Mouse (Mus musculus) thymus, postnatal 25 days (tissue): ENCODE results near the gene Smim26.
A peak's percentile ranks its signal among the peaks of the same experiment; 100 is the strongest.
"Not testable (repeated sequence)": the region's sequence is repeated elsewhere in the genome, so short reads cannot be mapped to it uniquely, and the experiment has no call there.

ENCODE experiments used
- DNase-seq: peaks from one replicate; pipeline ENCODE4 v3.0.0; 2022

The Smim26 gene

DNA sequence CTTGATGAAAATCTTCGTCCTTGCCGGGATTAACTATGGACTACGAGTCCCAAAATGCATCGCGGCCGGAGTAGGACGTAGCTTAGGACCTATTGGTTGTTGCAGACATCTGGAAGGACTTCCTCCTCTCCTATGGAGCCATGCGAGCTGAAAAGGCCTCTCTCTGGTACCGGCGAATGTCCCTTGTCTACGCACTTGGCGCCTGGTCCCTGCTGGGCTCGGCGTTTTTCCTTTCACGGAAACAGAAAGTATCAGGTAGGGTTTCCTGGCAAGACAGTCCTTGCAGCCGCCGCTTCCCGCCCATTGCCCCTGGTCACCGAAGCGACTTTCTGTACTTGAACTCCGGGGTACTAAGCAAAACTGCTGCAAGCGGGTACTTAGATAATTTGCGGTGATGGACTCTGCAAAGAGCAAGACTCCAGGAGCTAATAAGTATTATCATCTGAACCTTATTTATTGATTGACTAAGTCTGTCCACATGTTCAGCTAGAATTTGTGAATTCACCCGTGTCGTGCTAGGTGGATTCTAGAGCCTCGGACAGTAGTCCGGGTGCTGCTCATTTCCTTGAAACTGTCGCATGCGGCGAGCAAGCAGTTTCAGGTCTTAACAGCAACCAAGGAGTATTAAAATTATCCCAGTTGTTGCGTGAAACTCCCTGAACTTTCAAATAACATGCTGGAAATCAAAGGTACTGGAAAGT is at the start of gene Smim26:
Gene Smim26 (plus strand): TSS at position 104 of the 701 bp plus-strand sequence.
- DNase-seq, result peak; percentile 73

GRCm38 (mm10) chr2:144544630-144545029 is 49.2 kb upstream of the Smim26 start:
- DNase-seq, result no peak

- no peak for DNase-seq
Measured at GRCm38 (mm10) chr2:144545061-144545460, 48.8 kb upstream of the Smim26 start.

DNA sequence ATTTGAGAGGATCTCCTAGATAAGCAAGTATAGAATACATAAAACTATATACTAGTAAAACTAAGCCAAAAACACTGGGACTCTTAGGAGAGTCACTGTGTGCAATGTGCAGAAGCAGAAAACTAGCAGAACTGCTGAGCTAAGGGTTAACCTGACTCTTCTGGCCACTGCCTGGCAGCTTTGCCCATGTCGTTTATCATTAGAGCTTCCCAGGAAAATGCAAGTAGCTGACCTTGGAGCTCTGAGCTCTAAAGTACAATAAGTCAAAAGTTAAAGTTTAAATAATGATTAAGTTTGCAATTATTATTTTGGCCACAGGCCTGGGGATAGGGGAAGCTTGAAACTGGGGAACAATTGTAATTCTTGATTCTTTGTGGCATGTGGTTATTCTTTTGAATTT is 48.4 kb upstream of the Smim26 start:
- no peak for DNase-seq

- DNase-seq, result no peak
Measured at GRCm38 (mm10) chr2:144547559-144547958, 46.3 kb upstream of the Smim26 start.

GRCm38 (mm10) chr2:144550529-144550928 is 43.3 kb upstream of the Smim26 start, which contains the start of gene Rbbp9:
Rbbp9 (minus strand) TSS chr2:144550869.
- peak; percentile 59 for DNase-seq

DNA sequence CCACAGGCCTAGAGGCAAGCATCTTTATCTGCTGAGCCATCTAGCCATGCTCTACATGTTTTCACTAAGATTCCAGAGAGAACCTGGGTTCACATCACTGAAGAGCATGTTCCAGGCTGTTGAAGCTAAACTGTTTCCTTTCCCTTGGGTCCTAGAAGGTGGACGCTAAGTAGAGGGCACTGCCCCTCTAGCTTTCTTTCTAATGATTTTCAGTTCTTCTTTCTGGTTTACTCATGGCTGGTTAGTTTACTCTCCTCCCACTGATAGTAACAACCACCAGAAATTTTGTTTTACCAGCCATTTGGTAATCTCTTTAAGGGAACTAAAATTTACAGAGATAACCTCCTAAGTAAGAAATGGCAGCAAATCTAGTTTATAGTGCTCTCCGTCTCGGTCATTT is 39.9 kb upstream of the Smim26 start:
- DNase-seq, result no peak

GRCm38 (mm10) chr2:144555286-144555819 is 38.5 kb upstream of the Smim26 start:
- no peak for DNase-seq

- peak; percentile 96 for DNase-seq
Measured at GRCm38 (mm10) chr2:144555820-144556552, 37.9 kb upstream of the Smim26 start, which contains the start of gene Sec23b. Sec23b (plus strand) TSS chr2:144556229.

GRCm38 (mm10) chr2:144588723-144589122 is 5.1 kb upstream of the Smim26 start:
- DNase-seq, result no peak

DNA sequence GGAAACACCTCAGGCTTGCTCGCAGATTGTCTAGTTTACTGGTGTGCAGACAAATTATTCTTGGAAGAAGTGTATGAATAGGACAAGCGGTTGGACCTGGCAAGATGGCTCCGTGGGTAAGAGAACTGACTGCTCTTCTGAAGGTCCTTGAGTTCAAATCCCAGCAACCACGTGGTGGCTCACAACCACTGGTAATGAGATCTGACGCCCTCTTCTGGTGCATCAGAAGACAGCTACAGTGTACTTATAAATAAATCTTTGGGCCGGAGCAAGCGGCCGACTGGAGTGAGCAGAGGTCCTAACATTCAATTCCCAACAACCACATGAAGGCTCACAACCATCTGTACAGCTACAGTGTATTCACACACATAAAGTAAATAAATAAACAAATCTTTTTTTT is 818 bp upstream of the Smim26 start:
- DNase-seq, result not testable (repeated sequence)

DNA sequence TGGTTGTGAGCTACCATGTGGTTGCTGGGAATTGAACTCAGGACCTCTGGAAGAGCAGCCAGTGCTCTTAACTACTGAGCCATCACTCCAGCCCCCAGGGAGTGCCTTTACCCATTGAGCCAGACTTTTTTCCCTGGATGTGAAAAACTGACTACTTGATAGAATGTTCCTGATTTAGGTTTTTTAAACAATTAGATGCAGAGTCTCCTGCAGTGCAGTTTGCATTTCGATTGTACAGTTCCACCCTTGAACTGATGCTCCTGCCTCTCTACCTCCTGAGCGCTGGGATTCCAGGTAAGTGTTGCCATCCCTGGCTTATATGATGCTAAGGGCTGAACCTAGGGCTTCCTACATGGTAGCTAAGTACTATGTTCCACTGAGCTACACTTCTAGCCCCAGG is 4.2 kb downstream of the Smim26 start:
- DNase-seq, result no peak

GRCm38 (mm10) chr2:144599831-144600687 is 6.2 kb downstream of the Smim26 start, which contains the start of gene Dtd1:
Dtd1 (plus strand) TSS chr2:144599897.
- DNase-seq, result peak; percentile 85

DNA sequence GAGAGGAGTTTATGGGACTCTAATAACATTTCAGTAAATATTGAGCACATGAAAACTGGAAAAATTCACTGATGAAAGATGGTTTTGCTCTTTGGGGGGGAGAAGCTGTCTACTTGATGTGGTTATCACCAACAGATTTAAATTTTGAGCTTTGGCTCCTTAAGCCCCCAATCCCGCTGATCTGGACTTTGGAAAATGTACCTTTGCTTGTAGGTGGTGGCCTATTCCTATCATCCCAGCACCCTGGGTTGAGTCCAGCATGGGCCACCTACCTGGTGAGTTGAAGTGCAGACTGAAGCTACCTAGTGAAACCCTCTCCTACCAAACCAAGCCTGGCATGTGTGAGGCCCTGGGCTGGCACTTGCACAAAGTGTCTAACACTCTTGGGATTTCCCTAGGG is 7.7 kb downstream of the Smim26 start:
- DNase-seq, result no peak

GRCm38 (mm10) chr2:144613956-144614355 is 20.1 kb downstream of the Smim26 start:
- no peak for DNase-seq

DNA sequence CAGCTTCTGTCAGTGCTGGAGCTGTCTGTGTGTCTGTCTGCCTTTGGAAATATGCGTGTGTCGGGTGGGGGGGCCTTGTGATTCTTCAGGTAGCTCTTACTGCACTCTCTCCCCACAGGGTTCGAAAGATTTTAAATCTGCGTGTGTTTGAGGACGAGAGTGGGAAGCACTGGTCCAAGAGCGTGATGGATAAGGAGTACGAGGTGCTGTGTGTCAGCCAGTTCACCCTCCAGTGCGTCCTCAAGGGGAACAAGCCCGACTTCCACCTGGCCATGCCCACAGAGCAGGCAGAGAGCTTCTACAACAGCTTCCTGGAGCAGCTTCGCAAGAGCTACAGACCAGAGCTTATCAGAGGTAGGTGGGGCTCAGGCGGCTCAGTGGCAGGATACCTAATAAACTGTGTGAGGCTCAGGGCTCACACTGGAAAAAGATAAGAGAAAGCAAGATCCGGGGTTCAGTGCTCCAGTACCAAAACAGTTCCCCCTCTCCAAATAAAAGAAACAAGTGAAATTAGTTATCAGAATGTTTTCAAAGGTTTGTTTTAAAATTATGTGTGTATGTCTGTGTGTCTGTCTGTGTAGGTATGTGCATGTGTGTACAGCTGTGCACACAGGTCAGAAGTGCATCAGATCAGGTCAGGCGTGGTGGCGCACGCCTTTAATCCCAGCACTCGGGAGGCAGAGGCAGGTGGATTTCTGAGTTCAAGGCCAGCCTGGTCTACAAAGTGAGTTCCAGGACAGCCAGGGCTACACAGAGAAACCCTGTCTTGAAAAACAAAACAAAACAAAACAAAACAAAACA is 23.4 kb downstream of the Smim26 start:
- DNase-seq, result no peak

DNA sequence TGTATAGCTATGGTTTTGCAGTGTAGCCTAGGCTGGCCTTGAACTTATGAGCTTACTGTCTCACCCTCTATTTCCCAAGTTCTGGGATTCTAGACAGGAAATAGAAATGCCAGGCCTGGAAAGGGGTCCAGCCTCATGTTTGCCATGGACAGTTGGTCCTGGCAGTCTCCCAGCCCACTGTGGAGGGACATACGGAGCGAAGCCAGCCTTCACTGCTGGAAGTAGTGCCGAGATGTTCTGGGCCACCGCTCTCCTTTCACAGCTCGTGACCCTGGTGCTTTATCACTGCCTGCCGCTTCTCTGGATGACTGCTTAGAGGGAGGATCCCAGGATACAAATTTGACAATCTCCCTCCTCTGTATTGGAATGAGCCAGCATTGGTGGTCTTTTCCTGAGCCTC is 27.6 kb downstream of the Smim26 start:
- no peak for DNase-seq

DNA sequence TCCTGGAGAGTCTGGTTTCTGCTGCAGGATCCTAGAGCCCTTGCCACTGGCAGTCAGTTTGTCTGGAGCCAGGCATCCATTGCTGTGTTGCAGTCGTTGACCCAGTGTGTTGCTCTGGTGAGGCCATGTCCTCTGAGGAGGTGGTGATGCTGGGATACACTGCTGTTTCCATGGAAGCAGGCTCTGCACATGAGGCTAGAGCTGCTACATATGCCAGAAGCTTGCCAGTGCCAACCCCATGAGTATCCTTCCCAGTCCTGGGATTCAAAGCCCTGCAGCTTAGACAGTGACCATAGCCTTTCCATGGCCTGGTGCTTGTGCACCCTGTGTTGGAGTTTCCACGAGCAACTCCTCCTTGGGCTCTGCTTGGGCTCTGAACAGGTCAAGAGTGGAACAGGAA is 39.7 kb downstream of the Smim26 start:
- DNase-seq, result no peak

GRCm38 (mm10) chr2:144634231-144634630 is 40.4 kb downstream of the Smim26 start:
- DNase-seq, result no peak

DNA sequence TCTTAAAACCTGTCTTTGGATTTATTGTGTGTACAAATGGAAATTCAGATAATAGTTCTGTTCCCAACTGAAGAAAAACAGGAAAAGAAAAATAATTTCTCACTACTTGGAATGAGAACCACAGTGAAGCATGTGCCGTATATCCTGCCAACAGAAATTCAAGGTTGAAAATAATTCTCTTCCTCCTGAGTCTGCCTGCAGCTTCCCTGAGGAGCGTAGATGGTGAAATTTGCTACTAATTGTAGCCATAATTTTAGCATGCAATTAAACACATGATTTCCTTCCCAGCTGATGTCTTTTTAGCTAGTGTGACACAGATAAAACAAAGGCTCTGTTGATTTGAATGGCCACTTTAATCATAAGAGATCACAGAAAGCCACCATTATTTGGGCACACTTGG is 40.9 kb downstream of the Smim26 start:
- DNase-seq, result no peak

DNA sequence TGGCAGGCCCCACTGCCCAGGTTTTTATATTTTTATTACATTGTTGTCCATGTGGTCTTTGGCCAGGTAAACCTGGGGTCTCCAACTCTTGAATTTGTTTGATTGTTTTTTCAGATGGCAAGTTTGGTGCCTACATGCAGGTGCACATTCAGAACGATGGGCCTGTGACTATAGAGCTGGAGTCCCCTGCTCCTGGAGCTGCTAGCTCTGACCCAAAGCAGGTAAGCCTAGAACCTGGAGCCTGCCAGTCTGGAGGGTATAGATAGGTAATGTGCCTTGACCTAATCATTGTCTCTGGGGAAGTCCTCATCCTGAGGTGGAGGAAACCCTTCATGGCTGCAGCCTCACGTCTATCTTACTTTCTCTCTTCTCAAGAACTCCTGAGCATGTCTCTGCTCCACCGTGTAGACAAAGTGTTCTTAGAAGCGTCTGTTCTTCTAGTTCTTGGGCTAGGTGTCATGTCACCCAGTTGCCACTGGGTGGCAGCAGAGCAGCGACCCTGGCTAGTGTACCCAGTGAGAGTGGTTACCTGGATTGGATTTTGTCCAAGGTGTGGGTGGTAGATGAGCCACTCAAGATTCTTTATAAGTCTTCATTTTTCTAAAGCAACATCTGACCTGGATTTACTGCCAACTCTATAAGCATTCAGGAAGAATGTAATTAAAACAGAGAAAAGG is 41.9 kb downstream of the Smim26 start:
- peak; percentile 49 for DNase-seq

GRCm38 (mm10) chr2:144637204-144637603 is 43.4 kb downstream of the Smim26 start:
- DNase-seq, result no peak
